10 mouse cellular contexts compared by ENCODE assay signal in the genomic region with DNA sequence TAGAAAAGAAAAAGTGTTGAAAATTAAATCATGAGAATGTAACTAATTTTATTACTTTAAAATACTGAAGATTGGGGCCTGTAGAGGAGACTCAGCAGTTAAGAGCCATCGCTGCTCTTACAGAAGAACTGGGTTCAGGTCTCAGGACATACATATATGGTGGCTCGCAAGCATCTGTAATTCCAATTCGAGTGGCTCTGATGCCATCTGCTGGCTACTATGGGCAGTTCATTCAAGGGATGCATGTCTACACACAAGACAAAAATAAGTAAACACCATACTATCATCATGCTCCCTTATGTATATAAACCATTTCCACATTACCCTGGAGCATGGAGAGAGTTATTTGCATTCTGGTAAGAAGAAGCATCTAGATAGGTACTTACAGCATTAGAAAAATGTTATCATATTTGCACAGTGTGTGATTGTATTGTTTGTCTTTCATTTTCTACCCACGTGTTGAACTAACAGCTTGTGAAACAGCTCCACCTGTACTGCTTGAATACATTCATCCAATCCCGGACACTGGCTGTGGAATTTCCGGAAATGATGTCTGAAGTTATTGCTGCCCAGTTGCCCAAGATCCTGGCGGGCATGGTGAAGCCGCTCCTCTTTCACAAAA. TPM values are rescaled to one million over a fixed set of nuclear protein-coding genes. Genes with fewer than 3 reads are reported as not detected.
DNase-seq lines count a peak whose midpoint lies in the region; ATAC-seq and TF ChIP-seq lines count a peak whose summit lies in the region.
"Had no signal": no experiment of that assay in that cellular context is flagged by ENCODE, and none has a peak within 500 bp of the region (broad histone marks: within the 10 kb centered on the region; RNA-seq: fewer than 3 reads in every experiment).

No protein-coding gene starts in this region.

- ATAC-seq in CD4-positive, CD25-positive, alpha-beta regulatory T cell, adult 4 months, result no peak
- ATAC-seq in common myeloid progenitor, adult 5-6 weeks (replicated peaks; ENCODE audit: low read depth, poor library complexity, severe bottlenecking), result peak; percentile 88
- ATAC-seq in lung, postnatal 0 days, result no peak; the same call in 1 of the 2 replicates
- ATAC-seq in stomach, embryonic 16.5 days (ENCODE audit: insufficient read depth, low FRiP score), result peak; percentile 13; the same call in 1 of the 2 replicates

- no peaks in the 10 kb centered on the region for H3K27me3 ChIP-seq in lung, postnatal 0 days (replicated peaks; ENCODE audit: insufficient read depth, low read length)
- no peaks in the 10 kb centered on the region for H3K27me3 ChIP-seq in stomach, embryonic 16.5 days (ENCODE audit: control insufficient read depth, insufficient read depth, low read length)

- no peaks in the 10 kb centered on the region for H3K9me3 ChIP-seq in lung, postnatal 0 days (ENCODE audit: low read length)
- no peaks in the 10 kb centered on the region for H3K9me3 ChIP-seq in stomach, embryonic 16.5 days (replicated peaks; ENCODE audit: control insufficient read depth, low read length)

- H3K36me3 ChIP-seq in lung, postnatal 0 days (ENCODE audit: insufficient read depth, low read length), result no peaks in the 10 kb centered on the region
- H3K36me3 ChIP-seq in stomach, embryonic 16.5 days (ENCODE audit: control insufficient read depth, insufficient read depth, low read length), result no peaks in the 10 kb centered on the region

- peak; percentile 18 for DNase-seq in CD4-positive, CD25-positive, alpha-beta regulatory T cell, adult 2 months (ENCODE audit: low read depth, low spot score)
- peak; percentile 4 for DNase-seq in thymus, postnatal 0 days (ENCODE audit: low spot score)
- DNase-seq in thymus, postnatal 14 days, result no peak
- DNase-seq in kidney, adult 9 months, result peak; percentile 51
- DNase-seq in lung, postnatal 0 days (ENCODE audit: low spot score), result peak; percentile 16

- H3K27ac ChIP-seq in lung, postnatal 0 days (ENCODE audit: low read length), result no peak overlapping the region
- H3K27ac ChIP-seq in stomach, embryonic 16.5 days (ENCODE audit: low read length), result no peak overlapping the region

- 55% methylated on average over 8 of the region's 8 CpGs for WGBS in lung, postnatal 0 days
- WGBS in stomach, embryonic 16.5 days, result 62% methylated on average over 8 of the region's 8 CpGs

- H3K4me3 ChIP-seq in lung, postnatal 0 days (ENCODE audit: low read depth, low read length), result no peak overlapping the region
- no peak overlapping the region for H3K4me3 ChIP-seq in stomach, embryonic 16.5 days (replicated peaks; ENCODE audit: low read length)

- TF ChIP-seq CTCF in lung, postnatal 0 days (IDR thresholded peaks at IDR 0.05), result peak; percentile 73

- no peak overlapping the region for H3K9ac ChIP-seq in lung, postnatal 0 days (replicated peaks; ENCODE audit: low read depth)
- no peak overlapping the region for H3K9ac ChIP-seq in stomach, embryonic 16.5 days (ENCODE audit: low read length)

- no peak overlapping the region for H3K4me2 ChIP-seq in lung, postnatal 0 days (replicated peaks; ENCODE audit: low read depth, low read length)
- H3K4me2 ChIP-seq in stomach, embryonic 16.5 days (ENCODE audit: low read depth, low read length), result no peak overlapping the region

- no peak for TF ChIP-seq EP300 in lung, postnatal 0 days (IDR thresholded peaks at IDR 0.05)

- no peaks in the 10 kb centered on the region for H3K4me1 ChIP-seq in lung, postnatal 0 days (ENCODE audit: insufficient read depth, low read depth, low read length)
- H3K4me1 ChIP-seq in stomach, embryonic 16.5 days (ENCODE audit: control insufficient read depth, insufficient read depth, low read length), result no peaks in the 10 kb centered on the region

RNA-seq across cellular contexts. Expression of gene Gm16485, which starts 7.0 kb away (rescaled TPM):
- polyA plus RNA-seq in CD4-positive, CD25-positive, alpha-beta regulatory T cell, adult 4 months (2017; shearing (Covaris generic)), result not detected
- polyA plus RNA-seq in thymus, postnatal 0 days (2015; fragmentation: Nextera tagmentation; extraction: Ambion mirVana), result 0.04 and 0.10 TPM in 2 replicates
- not detected in 2 replicates for total RNA-seq in common myeloid progenitor, adult 5-6 weeks (2017)
- polyA plus RNA-seq in lung, postnatal 0 days (2015; fragmentation: Nextera tagmentation; extraction: Ambion mirVana), result not detected in 2 replicates
- polyA plus RNA-seq in stomach, embryonic 16.5 days (2015; fragmentation: Nextera tagmentation; extraction: Ambion mirVana), result 0.07 and 0.08 TPM in 2 replicates
- total RNA-seq: gastrocnemius, postnatal 36 days had no signal
- polyA plus RNA-seq: liver, embryonic 16.5 days had no signal

Comparison
In these comparisons a context has a peak if more than half of its experiments do, and no peak if none do; other contexts are left out.
1. ATAC-seq: peak in common myeloid progenitor, adult 5-6 weeks (single experiment) and stomach, embryonic 16.5 days (single experiment); none in CD4-positive, CD25-positive, alpha-beta regulatory T cell, adult 4 months (single experiment) and lung, postnatal 0 days (single experiment).